In genomic region chr1:59142809-59143208, GRCm38 (mm10) we compare ENCODE assay signal across 9 mouse cellular contexts. TPM values are rescaled to one million over a fixed set of nuclear protein-coding genes. Genes with fewer than 3 reads are reported as not detected.
DNase-seq lines count a peak whose midpoint lies in the region; ATAC-seq lines count a peak whose summit lies in the region.
"Had no signal": no experiment of that assay in that cellular context is flagged by ENCODE, and none has a peak within 500 bp of the region (broad histone marks: within the 10 kb centered on the region; RNA-seq: fewer than 3 reads in every experiment).

No protein-coding gene starts in this region.

- H3K4me1 ChIP-seq in kidney, embryonic 16.5 days (ENCODE audit: insufficient read depth, low read length), result no peaks in the 10 kb centered on the region
- H3K4me1 ChIP-seq in embryonic facial prominence, embryonic 14.5 days (ENCODE audit: control insufficient read depth, insufficient read depth, low read length), result no peaks in the 10 kb centered on the region
- H3K4me1 ChIP-seq in neural tube, embryonic 11.5 days (ENCODE audit: control insufficient read depth, insufficient read depth, low read length), result no peaks in the 10 kb centered on the region
- H3K4me1 ChIP-seq: midbrain, embryonic 12.5 days had no signal

- H3K4me3 ChIP-seq in kidney, embryonic 16.5 days (ENCODE audit: low read length), result no peak overlapping the region
- H3K4me3 ChIP-seq in embryonic facial prominence, embryonic 14.5 days (ENCODE audit: low read depth, low read length), result no peak overlapping the region
- no peak overlapping the region for H3K4me3 ChIP-seq in neural tube, embryonic 11.5 days (ENCODE audit: low read depth, low read length)
- H3K4me3 ChIP-seq: midbrain, embryonic 12.5 days had no signal

- DNase-seq in kidney, adult 11 months, result peak; percentile 48
- peak; percentile 52 to 71 for DNase-seq in CD8-positive naive resting alpha-beta T cell, adult 2 months (ENCODE audit: low read depth in 2 of 2, low spot score in 2 of 2)
- peak; percentile 61 for DNase-seq in adipocyte (ENCODE audit: low spot score)
- peak; percentile 56 for DNase-seq in embryonic facial prominence, embryonic 14.5 days (ENCODE audit: low spot score)
- peak; percentile 81 to 83 for DNase-seq in kidney, postnatal 4 days
- peak; percentile 67 for DNase-seq in neural tube, embryonic 11.5 days (ENCODE audit: low spot score)
- peak; percentile 84 for DNase-seq in thymus, postnatal 4 days

- no peaks in the 10 kb centered on the region for H3K27me3 ChIP-seq in kidney, embryonic 16.5 days (ENCODE audit: insufficient read depth, low read length)
- no peaks in the 10 kb centered on the region for H3K27me3 ChIP-seq in embryonic facial prominence, embryonic 14.5 days (replicated peaks; ENCODE audit: control insufficient read depth, insufficient read depth, low read length)
- H3K27me3 ChIP-seq in neural tube, embryonic 11.5 days (ENCODE audit: control insufficient read depth, insufficient read depth, low read length), result no peaks in the 10 kb centered on the region
- H3K27me3 ChIP-seq: midbrain, embryonic 12.5 days had no signal

- peaks cover 5% of the 10 kb centered on the region; the same call in 1 of the 2 replicates for H3K9me3 ChIP-seq in kidney, embryonic 16.5 days (ENCODE audit: low read length)
- H3K9me3 ChIP-seq in embryonic facial prominence, embryonic 14.5 days (ENCODE audit: control insufficient read depth, low read length), result no peaks in the 10 kb centered on the region
- no peaks in the 10 kb centered on the region for H3K9me3 ChIP-seq in neural tube, embryonic 11.5 days (ENCODE audit: control insufficient read depth, low read length)
- H3K9me3 ChIP-seq: midbrain, embryonic 12.5 days had no signal

- no peaks in the 10 kb centered on the region for H3K36me3 ChIP-seq in kidney, embryonic 16.5 days (ENCODE audit: insufficient read depth, low read length)
- no peaks in the 10 kb centered on the region for H3K36me3 ChIP-seq in embryonic facial prominence, embryonic 14.5 days (ENCODE audit: control insufficient read depth, insufficient read depth, low read length)
- H3K36me3 ChIP-seq in neural tube, embryonic 11.5 days (ENCODE audit: control insufficient read depth, insufficient read depth, low read length), result no peaks in the 10 kb centered on the region
- H3K36me3 ChIP-seq: midbrain, embryonic 12.5 days had no signal

- ATAC-seq in kidney, embryonic 16.5 days (ENCODE audit: low FRiP score, low TSS enrichment), result no peak
- ATAC-seq in embryonic facial prominence, embryonic 14.5 days (ENCODE audit: low read depth), result no peak
- ATAC-seq in neural tube, embryonic 11.5 days (ENCODE audit: insufficient read depth, low FRiP score, low TSS enrichment), result no peak

- no peak overlapping the region for H3K27ac ChIP-seq in kidney, embryonic 16.5 days (ENCODE audit: low read length)
- no peak overlapping the region for H3K27ac ChIP-seq in embryonic facial prominence, embryonic 14.5 days (replicated peaks; ENCODE audit: low read depth, low read length)
- H3K27ac ChIP-seq in neural tube, embryonic 11.5 days (ENCODE audit: low read depth, low read length), result no peak overlapping the region
- H3K27ac ChIP-seq: midbrain, embryonic 12.5 days had no signal

- no peak overlapping the region for H3K4me2 ChIP-seq in kidney, embryonic 16.5 days (replicated peaks; ENCODE audit: low read depth, low read length)
- no peak overlapping the region for H3K4me2 ChIP-seq in embryonic facial prominence, embryonic 14.5 days (ENCODE audit: low read depth, low read length)
- H3K4me2 ChIP-seq in neural tube, embryonic 11.5 days (ENCODE audit: low read depth), result no peak overlapping the region
- H3K4me2 ChIP-seq: midbrain, embryonic 12.5 days had no signal

- H3K9ac ChIP-seq in kidney, embryonic 16.5 days (replicated peaks; ENCODE audit: low read length), result no peak overlapping the region
- H3K9ac ChIP-seq in embryonic facial prominence, embryonic 14.5 days (ENCODE audit: low read depth, low read length), result no peak overlapping the region
- no peak overlapping the region for H3K9ac ChIP-seq in neural tube, embryonic 11.5 days (ENCODE audit: low read length)
- H3K9ac ChIP-seq: midbrain, embryonic 12.5 days had no signal

RNA-seq across cellular contexts. Expression of gene Mpp4, which starts 20.4 kb away (rescaled TPM):
- 0.48 and 0.65 TPM in 2 replicates for polyA plus RNA-seq in kidney, embryonic 16.5 days (2015; fragmentation: Nextera tagmentation; extraction: Ambion mirVana)
- 0.26 and 0.28 TPM in 2 replicates for polyA plus RNA-seq in embryonic facial prominence, embryonic 14.5 days (2014; fragmentation: Nextera tagmentation; extraction: Ambion mirVana)
- 0.42 and 0.43 TPM in 2 replicates for polyA plus RNA-seq in neural tube, embryonic 11.5 days (2014; fragmentation: Nextera tagmentation; extraction: Ambion mirVana)

RNA-seq across cellular contexts. Expression of gene Tmem237, which starts 22.6 kb away (rescaled TPM):
- polyA plus RNA-seq in kidney, embryonic 16.5 days (2015; fragmentation: Nextera tagmentation; extraction: Ambion mirVana), result 42.0 and 42.6 TPM in 2 replicates
- 20.1 and 29.9 TPM in 2 replicates for polyA plus RNA-seq in embryonic facial prominence, embryonic 14.5 days (2014; fragmentation: Nextera tagmentation; extraction: Ambion mirVana)
- 44.2 and 48.2 TPM in 2 replicates for polyA plus RNA-seq in neural tube, embryonic 11.5 days (2014; fragmentation: Nextera tagmentation; extraction: Ambion mirVana)

RNA-seq across cellular contexts. Expression of gene C2cd6, which starts 48.1 kb away (rescaled TPM):
- polyA plus RNA-seq in kidney, embryonic 16.5 days (2015; fragmentation: Nextera tagmentation; extraction: Ambion mirVana), result not detected in 2 replicates
- 2.9 TPM in 1 of 2 replicates, not detected in the other for polyA plus RNA-seq in embryonic facial prominence, embryonic 14.5 days (2014; fragmentation: Nextera tagmentation; extraction: Ambion mirVana)
- not detected in 2 replicates for polyA plus RNA-seq in neural tube, embryonic 11.5 days (2014; fragmentation: Nextera tagmentation; extraction: Ambion mirVana)
- polyA plus RNA-seq: midbrain, embryonic 12.5 days had no signal
